Mouse (Mus musculus) lung, adult 2 months (tissue): ENCODE data around the gene Atg4c.

ENCODE experiments used
- CTCF ChIP-seq: fragments of 200-500 bp; IDR thresholded peaks from 2 replicates; pipeline ENCODE4 v1.5.1; 2011; ENCODE audit warnings: mild to moderate bottlenecking, low read length, control low read depth; ENCODE audit not compliant: insufficient read depth
- POLR2A ChIP-seq: fragments of 200-500 bp; IDR thresholded peaks from 2 replicates; pipeline ENCODE4 v1.6.1; 2011; ENCODE audit warnings: low read depth, mild to moderate bottlenecking, control low read depth, low read length, borderline replicate concordance; ENCODE audit errors: extremely low read depth

DNA sequence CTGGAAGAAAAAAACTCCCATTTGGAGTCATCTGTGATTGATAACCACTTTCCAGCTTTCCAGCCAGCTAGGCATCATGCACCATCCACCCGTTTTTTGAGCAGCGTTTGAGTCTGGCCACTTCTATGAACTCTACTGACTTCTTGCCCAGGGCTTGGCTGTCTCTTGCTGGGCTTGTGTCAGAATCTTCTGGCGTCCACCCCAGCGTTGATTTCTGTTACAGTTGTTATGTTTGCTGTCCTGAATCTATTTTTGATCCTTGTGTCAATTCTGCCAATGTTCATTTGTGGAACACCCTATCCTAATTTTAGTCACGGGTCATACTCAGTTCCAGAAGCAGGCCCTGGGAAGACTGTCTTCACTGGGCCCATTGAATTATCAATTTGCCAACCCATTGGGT is 12.8 kb upstream of the Atg4c start:
- TF ChIP-seq CTCF (no peak), POLR2A (no peak)
